Mouse (Mus musculus) limb, embryonic 11.5 days (tissue): ENCODE measurements around the gene Klrb1b. TPM values are rescaled to one million over a fixed set of nuclear protein-coding genes. Genes with fewer than 3 reads are reported as not detected.

Source experiments
- ATAC-seq: fragments of 200-750 bp; cut with Nextera tagmentation; 2 replicates; pipeline ENCODE4 v1.8.0; 2017; ENCODE audit warnings: low read depth; ENCODE audit not compliant: insufficient number of reproducible peaks, low FRiP score, low TSS enrichment
- DNase-seq: peaks from one replicate; pipeline ENCODE4 v3.0.0-alpha.2; 2015; ENCODE audit warnings: low spot score
- H3K27ac ChIP-seq: fragments of 300-500 bp; sonication (generic); replicated peaks from 2 replicates; pipeline ENCODE4 v1.5.1; 2014; ENCODE audit warnings: low read depth, mild to moderate bottlenecking, low read length
- H3K27me3 ChIP-seq: fragments of 300-500 bp; sonication (generic); 2 replicates; pipeline ENCODE4 v1.6.1; 2014; ENCODE audit warnings: mild to moderate bottlenecking, low read length, mixed read lengths; ENCODE audit not compliant: control insufficient read depth, insufficient read depth
- H3K36me3 ChIP-seq: fragments of 300-500 bp; sonication (generic); 2 replicates; pipeline ENCODE4 v1.6.1; 2014; ENCODE audit warnings: mild to moderate bottlenecking, low read length, moderate library complexity, mixed read lengths; ENCODE audit not compliant: control insufficient read depth, insufficient read depth
- H3K4me1 ChIP-seq: fragments of 300-500 bp; sonication (generic); 2 replicates; pipeline ENCODE4 v1.6.1; 2014; ENCODE audit warnings: low read length, mixed read lengths; ENCODE audit not compliant: control insufficient read depth, insufficient read depth
- H3K4me2 ChIP-seq: fragments of 300-500 bp; sonication (generic); 2 replicates; pipeline ENCODE4 v1.6.1; 2014; ENCODE audit warnings: low read depth, mild to moderate bottlenecking, moderate library complexity; ENCODE audit not compliant: severe bottlenecking
- H3K4me3 ChIP-seq: fragments of 300-500 bp; sonication (generic); 2 replicates; pipeline ENCODE4 v1.5.1; 2014; ENCODE audit warnings: low read depth, low read length
- H3K9ac ChIP-seq: fragments of 300-500 bp; sonication (generic); 2 replicates; pipeline ENCODE4 v1.6.1; 2014; ENCODE audit warnings: mild to moderate bottlenecking, low read length
- H3K9me3 ChIP-seq: fragments of 300-500 bp; sonication (generic); 2 replicates; pipeline ENCODE4 v1.6.1; 2016; ENCODE audit warnings: low read length; ENCODE audit not compliant: control insufficient read depth
- WGBS: fragments of 180-500 bp; shearing (Covaris S2); extraction: QIAGEN DNeasy Blood & Tissue Kit; methylation state at CpG from one replicate; pipeline ENCODE4 v1.1.7; 2014; 5-methylcytosine and 5-hydroxymethylcytosine counted together
- polyA plus RNA-seq: library from polyadenylated mRNA; unstranded; fragments of >200 nt; fragmentation: Nextera tagmentation; extraction: Ambion mirVana; gene quantifications from 2 replicates; pipeline ENCODE4 v1.2.1, GENCODE M21; 2014

Klrb1b gene
- polyA plus RNA-seq, 1 experiment from 2014 or later = not detected

DNA sequence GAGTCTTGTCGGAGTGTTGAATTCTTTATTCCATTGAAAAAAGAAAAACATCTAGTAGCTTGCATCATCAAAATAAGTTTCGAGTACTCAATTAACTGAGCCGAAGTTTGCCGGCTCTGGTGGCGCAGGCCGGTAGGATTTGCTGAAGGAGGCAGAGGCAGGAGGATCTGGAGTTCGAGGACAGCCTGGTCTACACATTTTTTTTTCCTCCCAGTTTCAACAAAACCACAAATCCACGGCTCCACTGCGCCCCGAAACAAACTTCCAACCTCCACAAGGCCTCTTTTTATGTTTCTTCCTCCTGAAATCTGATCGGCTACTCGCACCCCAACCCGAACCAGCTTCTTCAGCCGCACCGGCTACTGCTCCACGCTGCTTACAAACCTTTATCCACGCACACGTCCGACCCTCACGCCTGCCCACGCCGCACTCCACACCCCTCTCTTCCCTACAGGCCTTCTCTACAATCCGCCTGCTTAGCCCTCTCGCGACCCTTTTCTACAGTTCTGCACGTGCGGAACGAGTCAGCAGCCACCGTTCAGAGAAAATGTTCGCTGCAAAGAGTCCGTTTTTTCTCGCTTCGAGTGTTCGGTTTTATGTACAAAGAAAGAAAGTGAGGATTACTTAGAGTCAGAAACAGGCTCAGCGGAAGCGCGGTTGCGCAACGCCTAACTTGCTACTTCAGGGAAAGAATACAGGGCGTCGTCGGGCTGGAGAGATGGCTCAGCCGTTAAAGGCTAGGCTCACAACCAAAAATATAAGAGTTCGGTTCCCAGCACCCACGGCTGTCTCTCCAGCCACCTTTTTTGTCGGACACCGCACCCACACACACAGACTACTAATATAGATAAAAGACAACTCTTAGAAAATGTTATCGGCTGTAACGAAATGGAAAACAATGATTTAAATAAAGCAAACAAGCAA lies 12.5 kb upstream of the Klrb1b start:
- H3K4me3 ChIP-seq = peak overlapping the region; percentile 71
- no peaks in the 10 kb centered on the region for H3K36me3 ChIP-seq
- peak overlapping the region; percentile 84 for H3K9ac ChIP-seq
- peak overlapping the region; percentile 57 for H3K4me2 ChIP-seq
- H3K27ac ChIP-seq = peak overlapping the region; percentile 62
- no peaks in the 10 kb centered on the region for H3K4me1 ChIP-seq
- H3K9me3 ChIP-seq = no peaks in the 10 kb centered on the region
- ATAC-seq = peak; percentile 73
- peak; percentile 93 for DNase-seq
- WGBS = under 1% methylated on average over 49 of the region's 49 CpGs
- H3K27me3 ChIP-seq = no peaks in the 10 kb centered on the region

DNA sequence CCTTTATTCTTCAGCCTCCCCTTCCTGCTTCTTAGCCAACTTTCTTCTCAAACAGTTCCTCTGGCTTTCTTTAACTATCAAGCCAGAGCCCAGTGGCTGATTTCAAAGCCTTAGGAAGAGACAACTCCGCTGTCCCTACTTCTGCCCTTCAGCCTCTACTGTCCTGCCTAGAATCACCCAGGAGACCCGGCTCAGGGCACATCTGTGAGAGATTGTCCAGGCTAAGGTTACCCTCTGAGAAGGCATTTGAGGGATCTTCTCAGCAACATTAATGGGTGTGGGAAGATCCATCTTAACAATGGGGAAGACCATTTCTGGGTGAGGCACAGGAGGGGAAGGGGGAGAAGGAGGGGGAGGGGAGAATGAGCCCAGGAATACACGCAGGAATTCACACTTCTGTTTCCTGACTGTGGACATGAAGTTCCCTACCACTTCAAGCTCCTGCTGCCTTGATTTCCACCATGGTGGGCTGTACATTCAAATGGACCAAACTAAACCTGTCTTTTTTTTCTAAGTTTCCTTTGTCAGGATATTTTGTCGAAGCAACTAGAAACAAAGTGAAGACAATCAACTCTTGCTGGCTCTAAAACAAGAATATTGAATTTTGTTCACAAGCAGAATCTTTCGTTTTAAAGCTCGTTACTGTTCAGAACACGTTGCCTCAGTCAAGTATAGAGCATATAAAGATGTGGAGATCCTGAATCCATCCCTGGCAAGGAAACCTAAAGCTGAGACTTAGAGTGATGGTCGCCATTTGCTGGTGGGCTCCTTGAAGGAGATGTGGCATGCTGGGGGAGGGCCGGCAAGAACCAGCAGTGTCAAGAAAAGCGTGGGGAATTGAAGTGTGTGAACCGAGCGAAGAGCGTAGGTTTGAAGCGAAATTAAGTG lies 11.6 kb upstream of the Klrb1b start:
- Histone ChIP-seq H3K9ac (peak overlapping the region; percentile 60), H3K4me1 (no peaks in the 10 kb centered on the region), H3K36me3 (no peaks in the 10 kb centered on the region), H3K9me3 (no peaks in the 10 kb centered on the region), H3K27ac (peak overlapping the region; percentile 42; the same call in 1 of the 2 replicates), H3K4me2 (peak overlapping the region; percentile 41), H3K27me3 (no peaks in the 10 kb centered on the region), H3K4me3 (peak overlapping the region; percentile 71)
- ATAC-seq (peak; percentile 22; the same call in 1 of the 2 replicates), DNase-seq (peak; percentile 54)
- WGBS = 1% methylated on average over 14 of the region's 14 CpGs

DNA sequence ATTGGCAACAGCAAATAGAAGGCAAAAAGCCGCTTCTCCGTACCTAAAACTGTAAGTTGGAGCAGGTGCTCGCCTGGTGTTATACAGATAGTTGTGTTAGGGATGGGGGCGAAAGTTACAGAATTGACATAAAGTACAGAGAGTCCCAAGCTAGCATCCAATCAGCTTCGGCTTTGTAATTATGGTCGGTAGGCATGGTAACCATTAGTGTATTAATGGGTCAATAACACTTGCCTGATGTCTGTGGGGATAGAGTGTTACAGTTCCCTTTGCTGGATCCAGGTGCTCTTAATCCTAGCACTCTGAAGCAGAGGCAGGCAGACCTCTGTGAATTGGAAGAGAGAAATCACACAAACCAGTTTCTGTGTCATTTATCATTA lies 10.8 kb upstream of the Klrb1b start:
- H3K9me3 ChIP-seq = no peaks in the 10 kb centered on the region
- 87% methylated on average over 6 of the region's 6 CpGs for WGBS

DNA sequence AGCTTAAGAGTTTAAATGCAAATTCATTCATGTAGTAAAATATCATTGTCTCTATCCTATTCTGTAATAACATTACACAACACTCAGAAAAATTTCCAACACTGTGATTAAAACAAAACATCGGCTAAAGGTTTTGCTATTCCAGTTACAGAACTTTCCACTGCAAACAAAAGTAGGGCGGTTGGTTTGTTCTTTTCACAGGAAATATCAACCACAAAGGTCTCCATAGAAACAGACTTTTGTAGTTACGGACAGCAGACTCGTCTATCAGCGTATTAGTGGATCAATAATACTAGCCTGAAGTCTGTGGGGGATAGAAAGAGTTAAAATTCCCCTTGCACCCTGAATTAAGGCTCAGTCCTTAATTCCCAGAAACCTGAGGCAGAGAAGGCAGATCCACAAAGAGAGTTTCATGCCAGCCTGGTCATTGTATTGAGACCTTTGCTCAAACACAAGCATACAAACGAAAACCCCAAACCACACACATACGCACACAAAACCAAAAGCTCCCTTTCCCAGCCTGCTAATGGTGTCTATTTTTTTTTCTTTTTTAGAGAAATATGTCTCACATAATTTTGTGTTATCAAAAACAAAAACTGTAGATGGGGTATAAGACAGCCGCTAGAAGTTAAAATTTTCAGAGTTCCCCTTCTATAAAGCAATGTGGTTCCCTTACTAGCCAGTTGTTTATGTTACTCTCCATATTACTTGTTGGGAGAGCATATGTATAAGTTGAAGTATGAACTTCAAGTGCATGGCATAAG lies 10.2 kb upstream of the Klrb1b start:
- no peak overlapping the region for H3K27ac ChIP-seq
- DNase-seq = no peak
- WGBS = 91% methylated on average over 8 of the region's 8 CpGs
- no peak for ATAC-seq
- no peaks in the 10 kb centered on the region for H3K4me1 ChIP-seq
- H3K4me2 ChIP-seq = no peak overlapping the region
- H3K27me3 ChIP-seq = no peaks in the 10 kb centered on the region
- no peaks in the 10 kb centered on the region for H3K9me3 ChIP-seq
- H3K36me3 ChIP-seq = no peaks in the 10 kb centered on the region
- no peak overlapping the region for H3K9ac ChIP-seq
- H3K4me3 ChIP-seq = no peak overlapping the region

More for the DNA sequence above, 10.8 kb upstream of the Klrb1b start:
- Histone ChIP-seq H3K9ac (no peak overlapping the region), H3K4me1 (no peaks in the 10 kb centered on the region), H3K27me3 (no peaks in the 10 kb centered on the region), H3K4me3 (no peak overlapping the region; the same call in 1 of the 2 replicates), H3K36me3 (no peaks in the 10 kb centered on the region), H3K4me2 (peak overlapping the region; percentile 41; the same call in 1 of the 2 replicates), H3K27ac (no peak overlapping the region)
- DNase-seq = no peak
- ATAC-seq = no peak

DNA sequence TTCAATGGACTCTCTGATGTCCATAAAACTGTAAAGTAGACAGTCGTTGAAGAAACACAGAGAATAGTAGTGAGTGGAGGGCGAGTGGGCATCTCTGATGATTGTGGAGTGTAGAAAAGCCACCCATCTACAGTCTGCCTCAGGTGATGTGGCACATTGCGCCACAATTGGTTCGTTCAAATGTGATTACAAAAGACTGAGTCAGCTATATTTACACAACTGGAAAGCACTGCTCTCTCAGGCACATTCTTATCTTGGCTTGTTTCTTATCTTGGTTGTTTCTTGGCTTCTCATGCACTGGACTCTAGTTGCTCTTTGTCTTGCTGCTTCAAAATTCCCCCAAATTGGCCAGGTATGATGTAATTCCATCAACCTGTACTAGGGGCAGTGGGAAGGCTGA lies 9.4 kb upstream of the Klrb1b start:
- Histone ChIP-seq H3K36me3 (no peaks in the 10 kb centered on the region), H3K27ac (no peak overlapping the region), H3K9me3 (no peaks in the 10 kb centered on the region), H3K9ac (no peak overlapping the region), H3K27me3 (no peaks in the 10 kb centered on the region), H3K4me1 (no peaks in the 10 kb centered on the region), H3K4me2 (no peak overlapping the region), H3K4me3 (no peak overlapping the region)
- ATAC-seq (no peak), DNase-seq (no peak)
- 87% methylated on average over 4 of the region's 4 CpGs for WGBS

DNA sequence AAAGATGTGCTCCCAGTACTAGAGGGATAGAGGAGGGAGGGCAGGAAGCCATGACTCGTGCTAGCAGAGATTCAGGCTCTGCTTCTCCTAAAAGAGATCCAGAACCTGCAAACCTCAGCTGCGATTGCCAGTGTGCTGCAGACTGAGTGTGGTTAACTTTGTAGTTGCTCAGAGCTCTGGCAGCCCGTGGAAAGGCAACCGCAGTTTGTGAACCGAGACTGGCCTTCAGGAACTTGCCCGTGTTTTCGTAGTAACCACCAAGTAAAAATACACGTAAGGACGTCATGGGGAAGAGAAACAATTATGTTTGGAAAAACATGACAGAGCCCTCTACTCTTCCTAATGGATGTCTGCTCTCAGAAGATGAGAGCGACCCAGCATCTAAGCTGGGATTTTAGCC lies 6.9 kb upstream of the Klrb1b start:
- 84% methylated on average over 10 of the region's 10 CpGs for WGBS
- Histone ChIP-seq H3K9ac (no peak overlapping the region), H3K9me3 (no peaks in the 10 kb centered on the region), H3K27me3 (no peaks in the 10 kb centered on the region), H3K4me1 (no peaks in the 10 kb centered on the region), H3K4me2 (no peak overlapping the region), H3K4me3 (no peak overlapping the region), H3K27ac (no peak overlapping the region), H3K36me3 (no peaks in the 10 kb centered on the region)
- no peak for DNase-seq
- no peak for ATAC-seq

DNA sequence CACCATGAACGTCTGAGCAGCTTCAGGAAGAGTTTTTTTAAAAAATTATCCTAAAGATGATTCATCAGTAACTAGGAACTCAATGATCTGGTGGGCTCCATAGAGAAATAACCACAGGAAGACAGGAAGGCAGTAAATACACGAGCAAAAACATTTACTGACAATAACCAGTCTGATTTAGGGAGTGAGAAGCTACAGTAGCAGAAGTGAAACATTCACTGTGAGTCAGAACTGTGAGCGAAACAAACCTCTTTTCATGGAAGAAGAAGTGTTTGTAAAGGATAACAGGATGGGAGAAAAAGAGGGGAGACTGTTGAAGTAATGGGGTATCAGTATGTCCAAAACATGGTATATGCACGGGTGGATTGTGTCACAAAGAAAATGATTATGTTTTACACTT lies 3.7 kb upstream of the Klrb1b start:
- H3K9ac ChIP-seq = no peak overlapping the region
- ATAC-seq (no peak), DNase-seq (no peak)
- H3K4me3 ChIP-seq = no peak overlapping the region
- H3K36me3 ChIP-seq = no peaks in the 10 kb centered on the region
- H3K27ac ChIP-seq = no peak overlapping the region
- H3K4me1 ChIP-seq = no peaks in the 10 kb centered on the region
- 68% methylated on average over 4 of the region's 4 CpGs for WGBS
- H3K9me3 ChIP-seq = no peaks in the 10 kb centered on the region
- no peaks in the 10 kb centered on the region for H3K27me3 ChIP-seq
- no peak overlapping the region for H3K4me2 ChIP-seq

DNA sequence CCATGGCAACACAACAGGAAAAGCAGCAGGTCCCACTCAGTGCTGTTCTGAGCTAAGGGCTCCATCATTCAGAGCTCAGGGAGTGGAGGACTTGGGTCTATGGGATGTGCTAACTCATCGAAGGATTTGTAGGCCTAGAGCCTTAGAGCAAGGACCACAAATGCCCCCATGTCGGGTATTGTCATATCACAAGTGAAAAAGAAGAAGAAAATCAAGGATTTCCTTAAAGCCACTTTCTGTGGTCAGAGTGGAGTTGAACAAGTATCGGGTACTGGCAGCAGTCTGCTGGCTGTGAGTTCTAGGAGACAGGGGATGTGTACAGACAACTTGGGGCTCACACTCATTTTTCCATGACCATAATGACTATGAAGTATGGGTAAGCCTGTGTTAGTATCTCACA lies 650 bp upstream of the Klrb1b start:
- DNase-seq (no peak), ATAC-seq (no peak)
- Histone ChIP-seq H3K9me3 (no peaks in the 10 kb centered on the region), H3K4me3 (no peak overlapping the region), H3K9ac (no peak overlapping the region), H3K27ac (no peak overlapping the region), H3K27me3 (no peaks in the 10 kb centered on the region), H3K4me1 (no peaks in the 10 kb centered on the region), H3K4me2 (no peak overlapping the region), H3K36me3 (no peaks in the 10 kb centered on the region)
- WGBS = 88% methylated on average over 3 of the region's 3 CpGs
